Mouse (Mus musculus): ENCODE data around the gene Epn1. TPM values are rescaled to one million over a fixed set of nuclear protein-coding genes. Genes with fewer than 3 reads are reported as not detected.

The Epn1 gene
- total and polyA plus RNA-seq, 3 experiments, result 41.9 to 101 (median 72.9) TPM

Other genes with a start within 250 kb of the Epn1 start
Only the 20 nearest of the 24 such genes appear.
- 1.9 and 2.2 TPM in 2 replicates for gene Zfp628, start 165.0 kb upstream of the Epn1 start, total RNA-seq (2012; rRNA removed)
- gene Zfp628, start 165.0 kb upstream of the Epn1 start, total RNA-seq (2014; rRNA removed), result 0.42 and 0.87 TPM in 2 replicates
- 7.1 and 9.4 TPM in 2 replicates for gene Zfp628, start 165.0 kb upstream of the Epn1 start, polyA plus RNA-seq (2012; ENCODE audit: insufficient read length, low read depth)
- 0.63 and 1.3 TPM in 2 replicates for gene Nat14, start 158.2 kb upstream of the Epn1 start, total RNA-seq (2012; rRNA removed)
- gene Nat14, start 158.2 kb upstream of the Epn1 start, total RNA-seq (2014; rRNA removed), result 0.27 and 0.88 TPM in 2 replicates
- gene Nat14, start 158.2 kb upstream of the Epn1 start, polyA plus RNA-seq (2012; ENCODE audit: insufficient read length, low read depth), result 0.97 and 1.7 TPM in 2 replicates
- 0.13 and 0.30 TPM in 2 replicates for gene Ssc5d, start 154.4 kb upstream of the Epn1 start, total RNA-seq (2012; rRNA removed)
- gene Ssc5d, start 154.4 kb upstream of the Epn1 start, total RNA-seq (2014; rRNA removed), result 0.08 and 0.09 TPM in 2 replicates
- gene Ssc5d, start 154.4 kb upstream of the Epn1 start, polyA plus RNA-seq (2012; ENCODE audit: insufficient read length, low read depth), result 1.5 and 1.6 TPM in 2 replicates
- gene Sbk2, start 115.8 kb upstream of the Epn1 start, total RNA-seq (2012; rRNA removed), result 0.08 and 0.30 TPM in 2 replicates
- gene Sbk2, start 115.8 kb upstream of the Epn1 start, total RNA-seq (2014; rRNA removed), result not detected in 2 replicates
- gene Sbk2, start 115.8 kb upstream of the Epn1 start, polyA plus RNA-seq (2012; ENCODE audit: insufficient read length, low read depth), result 0.10 TPM in 1 of 2 replicates, not detected in the other
- gene Sbk3, start 109.1 kb upstream of the Epn1 start, total RNA-seq (2012; rRNA removed), result not detected in 2 replicates
- gene Sbk3, start 109.1 kb upstream of the Epn1 start, total RNA-seq (2014; rRNA removed), result not detected in 2 replicates
- gene Sbk3, start 109.1 kb upstream of the Epn1 start, polyA plus RNA-seq (2012; ENCODE audit: insufficient read length, low read depth), result not detected in 2 replicates
- 2.8 and 3.4 TPM in 2 replicates for gene Zfp579, start 84.1 kb upstream of the Epn1 start, total RNA-seq (2012; rRNA removed)
- 1.0 and 1.1 TPM in 2 replicates for gene Zfp579, start 84.1 kb upstream of the Epn1 start, total RNA-seq (2014; rRNA removed)
- gene Zfp579, start 84.1 kb upstream of the Epn1 start, polyA plus RNA-seq (2012; ENCODE audit: insufficient read length, low read depth), result 8.5 and 11.3 TPM in 2 replicates
- 7.9 and 8.4 TPM in 2 replicates for gene Zfp524, start 65.8 kb upstream of the Epn1 start, total RNA-seq (2012; rRNA removed)
- 3.1 and 4.4 TPM in 2 replicates for gene Zfp524, start 65.8 kb upstream of the Epn1 start, total RNA-seq (2014; rRNA removed)
- 2.3 and 2.8 TPM in 2 replicates for gene Zfp524, start 65.8 kb upstream of the Epn1 start, polyA plus RNA-seq (2012; ENCODE audit: insufficient read length, low read depth)
- 23.7 and 24.3 TPM in 2 replicates for gene Fiz1, start 65.5 kb upstream of the Epn1 start, total RNA-seq (2012; rRNA removed)
- gene Fiz1, start 65.5 kb upstream of the Epn1 start, total RNA-seq (2014; rRNA removed), result 13.5 and 18.4 TPM in 2 replicates
- 37.1 and 40.8 TPM in 2 replicates for gene Fiz1, start 65.5 kb upstream of the Epn1 start, polyA plus RNA-seq (2012; ENCODE audit: insufficient read length, low read depth)
- gene Gm44973, start 64.7 kb upstream of the Epn1 start, total RNA-seq (2012; rRNA removed), result not detected in 2 replicates
- gene Gm44973, start 64.7 kb upstream of the Epn1 start, total RNA-seq (2014; rRNA removed), result 1.3 and 2.1 TPM in 2 replicates
- 5.2 and 6.3 TPM in 2 replicates for gene Gm44973, start 64.7 kb upstream of the Epn1 start, polyA plus RNA-seq (2012; ENCODE audit: insufficient read length, low read depth)
- 10.9 and 12.3 TPM in 2 replicates for gene Zfp865, start 59.9 kb upstream of the Epn1 start, total RNA-seq (2012; rRNA removed)
- gene Zfp865, start 59.9 kb upstream of the Epn1 start, total RNA-seq (2014; rRNA removed), result 3.7 and 4.0 TPM in 2 replicates
- 18.3 and 21.0 TPM in 2 replicates for gene Zfp865, start 59.9 kb upstream of the Epn1 start, polyA plus RNA-seq (2012; ENCODE audit: insufficient read length, low read depth)
- 0.46 and 0.81 TPM in 2 replicates for gene Ccdc106, start 59.7 kb upstream of the Epn1 start, total RNA-seq (2012; rRNA removed)
- gene Ccdc106, start 59.7 kb upstream of the Epn1 start, total RNA-seq (2014; rRNA removed), result 0.30 and 0.52 TPM in 2 replicates
- not detected in 2 replicates for gene Ccdc106, start 59.7 kb upstream of the Epn1 start, polyA plus RNA-seq (2012; ENCODE audit: insufficient read length, low read depth)
- gene 4632433K11Rik, start 46.1 kb upstream of the Epn1 start, total RNA-seq (2012; rRNA removed), result not detected in 2 replicates
- not detected in 2 replicates for gene 4632433K11Rik, start 46.1 kb upstream of the Epn1 start, total RNA-seq (2014; rRNA removed)
- not detected in 2 replicates for gene 4632433K11Rik, start 46.1 kb upstream of the Epn1 start, polyA plus RNA-seq (2012; ENCODE audit: insufficient read length, low read depth)
- 1.0 and 1.5 TPM in 2 replicates for gene Zfp784, start 41.8 kb upstream of the Epn1 start, total RNA-seq (2012; rRNA removed)
- 0.72 and 1.1 TPM in 2 replicates for gene Zfp784, start 41.8 kb upstream of the Epn1 start, total RNA-seq (2014; rRNA removed)
- gene Zfp784, start 41.8 kb upstream of the Epn1 start, polyA plus RNA-seq (2012; ENCODE audit: insufficient read length, low read depth), result 0.53 and 1.4 TPM in 2 replicates
- 1.6 and 2.6 TPM in 2 replicates for gene Zfp580, start 28.7 kb upstream of the Epn1 start, total RNA-seq (2012; rRNA removed)
- gene Zfp580, start 28.7 kb upstream of the Epn1 start, total RNA-seq (2014; rRNA removed), result 1.2 TPM in 2 replicates
- gene Zfp580, start 28.7 kb upstream of the Epn1 start, polyA plus RNA-seq (2012; ENCODE audit: insufficient read length, low read depth), result 9.4 and 15.6 TPM in 2 replicates
- 295 and 358 TPM in 2 replicates for gene U2af2, start 18.1 kb upstream of the Epn1 start, total RNA-seq (2012; rRNA removed)
- gene U2af2, start 18.1 kb upstream of the Epn1 start, total RNA-seq (2014; rRNA removed), result 282 and 293 TPM in 2 replicates
- gene U2af2, start 18.1 kb upstream of the Epn1 start, polyA plus RNA-seq (2012; ENCODE audit: insufficient read length, low read depth), result 449 and 469 TPM in 2 replicates
- not detected in 2 replicates for gene Rfpl4, start 36.7 kb downstream of the Epn1 start, total RNA-seq (2012; rRNA removed)
- not detected in 2 replicates for gene Rfpl4, start 36.7 kb downstream of the Epn1 start, total RNA-seq (2014; rRNA removed)
- not detected in 2 replicates for gene Rfpl4, start 36.7 kb downstream of the Epn1 start, polyA plus RNA-seq (2012; ENCODE audit: insufficient read length, low read depth)
- 2.9 and 3.9 TPM in 2 replicates for gene Rasl2-9, start 45.7 kb downstream of the Epn1 start, total RNA-seq (2012; rRNA removed)
- gene Rasl2-9, start 45.7 kb downstream of the Epn1 start, total RNA-seq (2014; rRNA removed), result 3.8 and 4.2 TPM in 2 replicates
- gene Rasl2-9, start 45.7 kb downstream of the Epn1 start, polyA plus RNA-seq (2012; ENCODE audit: insufficient read length, low read depth), result 2.6 and 2.9 TPM in 2 replicates
- gene Vmn1r55, start 69.4 kb downstream of the Epn1 start, total RNA-seq (2012; rRNA removed), result not detected in 2 replicates
- gene Vmn1r55, start 69.4 kb downstream of the Epn1 start, total RNA-seq (2014; rRNA removed), result not detected in 2 replicates
- 0.01 TPM in 1 of 2 replicates, not detected in the other for gene Vmn1r55, start 69.4 kb downstream of the Epn1 start, polyA plus RNA-seq (2012; ENCODE audit: insufficient read length, low read depth)
- not detected in 2 replicates for gene Vmn1r56, start 116.5 kb downstream of the Epn1 start, total RNA-seq (2012; rRNA removed)
- not detected in 2 replicates for gene Vmn1r56, start 116.5 kb downstream of the Epn1 start, total RNA-seq (2014; rRNA removed)
- not detected in 2 replicates for gene Vmn1r56, start 116.5 kb downstream of the Epn1 start, polyA plus RNA-seq (2012; ENCODE audit: insufficient read length, low read depth)
- gene Vmn1r57, start 138.3 kb downstream of the Epn1 start, total RNA-seq (2012; rRNA removed), result not detected in 2 replicates
- gene Vmn1r57, start 138.3 kb downstream of the Epn1 start, total RNA-seq (2014; rRNA removed), result not detected in 2 replicates
- not detected in 2 replicates for gene Vmn1r57, start 138.3 kb downstream of the Epn1 start, polyA plus RNA-seq (2012; ENCODE audit: insufficient read length, low read depth)